Mouse (Mus musculus) right cerebral cortex, adult 18-20 months (tissue): Measurements from ENCODE around the gene Cfap61.

ENCODE experiments used
- DNase-seq: peaks from one replicate; pipeline ENCODE4 v3.0.0; 2022; ENCODE audit warnings: mixed read lengths

Cfap61 gene

GRCm38 (mm10) chr2:146168017-146168803, 233.6 kb downstream of the Cfap61 start:
- peak; percentile 5 for DNase-seq

DNA sequence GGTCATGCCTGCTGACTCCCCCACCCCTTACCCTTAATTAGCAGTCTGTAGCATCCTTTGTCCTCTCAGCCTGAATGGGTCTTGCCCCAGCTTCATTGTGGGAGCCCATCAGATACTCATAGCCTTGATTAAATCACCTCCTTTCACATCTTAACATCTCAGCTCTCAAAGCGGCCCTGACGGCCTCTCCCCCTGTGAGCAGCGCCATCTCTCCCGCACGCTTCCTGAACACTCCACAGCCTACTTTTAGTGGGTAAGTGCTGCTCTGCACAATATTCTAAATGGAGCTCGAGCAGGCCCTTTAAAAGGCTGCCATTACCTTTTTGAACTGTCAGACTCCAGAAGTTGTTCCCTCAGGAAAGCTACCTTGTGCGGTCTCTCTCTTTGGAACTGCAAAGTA, 234.9 kb downstream of the Cfap61 start:
- no peak for DNase-seq

DNA sequence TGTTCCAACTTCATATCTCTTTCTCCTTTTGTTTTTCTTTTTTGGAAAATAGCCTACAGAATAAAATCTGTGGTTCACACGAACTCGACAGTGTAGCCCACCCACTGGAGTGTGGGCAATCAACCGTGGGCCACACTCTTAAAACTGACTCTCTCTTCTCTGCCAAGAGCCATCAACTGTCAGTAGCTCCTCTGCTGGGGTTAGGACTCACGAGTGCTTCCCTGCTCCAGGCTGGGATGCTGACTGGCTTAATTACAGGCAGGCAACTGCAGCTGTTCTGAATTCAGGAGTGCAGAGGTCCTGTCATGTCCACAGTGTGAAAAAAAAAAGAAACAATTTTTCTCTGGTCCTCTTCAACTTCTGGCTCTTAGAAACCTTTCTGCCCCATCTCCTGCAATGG, 237.5 kb downstream of the Cfap61 start:
- DNase-seq: no peak

GRCm38 (mm10) chr2:146174173-146174572, 239.6 kb downstream of the Cfap61 start:
- peak; percentile 19 for DNase-seq

GRCm38 (mm10) chr2:146178718-146179117, 244.1 kb downstream of the Cfap61 start:
- no peak for DNase-seq

DNA sequence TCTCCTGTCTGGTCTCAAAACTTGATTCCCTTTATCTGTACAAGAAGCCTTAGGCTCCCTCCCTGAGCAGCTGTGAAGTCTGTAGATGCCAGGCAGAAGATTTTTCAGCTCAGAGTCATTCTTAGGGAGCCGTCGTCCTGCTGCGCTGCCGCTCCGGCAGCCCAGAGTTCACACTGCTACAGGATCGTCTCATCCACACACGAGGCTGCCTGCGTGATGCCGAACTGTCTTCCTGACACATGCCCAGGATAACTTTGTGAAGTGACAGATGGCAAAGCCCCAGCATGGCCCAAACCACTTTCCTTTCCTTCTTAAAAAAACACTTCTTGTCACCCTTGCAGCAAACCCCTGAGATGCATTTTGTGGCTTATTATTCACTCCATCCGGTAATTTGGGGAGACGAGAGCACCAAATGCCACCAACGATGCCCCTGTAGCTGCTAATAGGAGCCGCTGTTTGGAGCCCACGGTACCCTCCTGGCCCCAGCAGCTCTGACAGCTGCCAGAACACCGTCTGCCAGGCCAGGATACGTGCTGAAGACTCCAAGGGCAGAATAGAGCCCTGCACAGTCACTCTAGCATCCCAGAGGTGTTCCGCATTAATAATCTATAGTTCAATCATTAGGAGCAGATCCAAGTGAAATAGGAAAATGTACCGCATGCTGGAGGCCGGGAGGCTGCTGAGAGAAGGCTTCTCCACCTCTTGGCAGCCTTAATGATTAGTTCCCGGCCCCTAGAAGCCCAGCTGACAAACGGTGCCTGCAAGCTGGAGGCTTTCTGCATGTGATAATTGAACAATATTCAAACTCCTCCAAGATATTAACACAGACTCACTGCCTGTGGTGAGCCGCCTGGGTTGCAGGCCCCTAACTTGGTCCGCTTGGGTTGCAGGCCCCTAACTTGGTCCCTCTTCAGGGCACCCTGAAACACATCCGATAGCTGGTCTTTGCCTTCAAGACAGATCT, 249.5 kb downstream of the Cfap61 start:
- DNase-seq: no peak

DNA sequence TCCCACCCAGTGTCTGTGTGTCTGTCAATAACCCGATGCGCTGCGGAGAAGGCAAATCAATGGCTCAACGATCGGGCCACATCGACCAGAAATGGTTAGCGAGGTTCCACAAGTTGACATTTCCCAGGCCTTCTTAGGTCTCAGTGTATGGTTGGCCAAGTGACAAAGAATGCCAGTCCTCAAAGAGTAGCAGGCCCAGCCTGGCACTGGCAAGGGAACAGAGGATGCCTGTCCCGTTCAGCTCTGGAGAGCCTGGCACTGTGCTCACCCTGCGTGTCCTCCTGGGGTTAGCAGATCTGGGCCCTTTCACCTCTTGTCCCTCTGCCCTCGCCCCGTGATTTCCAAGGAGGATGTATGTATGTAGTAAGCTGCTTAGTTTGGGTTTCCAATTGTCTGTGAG, 261.5 kb downstream of the Cfap61 start:
- DNase-seq: peak; percentile 28

GRCm38 (mm10) chr2:146197947-146198346, 263.4 kb downstream of the Cfap61 start:
- DNase-seq: no peak

- no peak for DNase-seq
Observed at GRCm38 (mm10) chr2:146210968-146211367, 276.4 kb downstream of the Cfap61 start.

GRCm38 (mm10) chr2:146214715-146215114, 280.1 kb downstream of the Cfap61 start:
- DNase-seq: peak; percentile 59

GRCm38 (mm10) chr2:146216111-146217064, 281.8 kb downstream of the Cfap61 start:
- no peak for DNase-seq

DNA sequence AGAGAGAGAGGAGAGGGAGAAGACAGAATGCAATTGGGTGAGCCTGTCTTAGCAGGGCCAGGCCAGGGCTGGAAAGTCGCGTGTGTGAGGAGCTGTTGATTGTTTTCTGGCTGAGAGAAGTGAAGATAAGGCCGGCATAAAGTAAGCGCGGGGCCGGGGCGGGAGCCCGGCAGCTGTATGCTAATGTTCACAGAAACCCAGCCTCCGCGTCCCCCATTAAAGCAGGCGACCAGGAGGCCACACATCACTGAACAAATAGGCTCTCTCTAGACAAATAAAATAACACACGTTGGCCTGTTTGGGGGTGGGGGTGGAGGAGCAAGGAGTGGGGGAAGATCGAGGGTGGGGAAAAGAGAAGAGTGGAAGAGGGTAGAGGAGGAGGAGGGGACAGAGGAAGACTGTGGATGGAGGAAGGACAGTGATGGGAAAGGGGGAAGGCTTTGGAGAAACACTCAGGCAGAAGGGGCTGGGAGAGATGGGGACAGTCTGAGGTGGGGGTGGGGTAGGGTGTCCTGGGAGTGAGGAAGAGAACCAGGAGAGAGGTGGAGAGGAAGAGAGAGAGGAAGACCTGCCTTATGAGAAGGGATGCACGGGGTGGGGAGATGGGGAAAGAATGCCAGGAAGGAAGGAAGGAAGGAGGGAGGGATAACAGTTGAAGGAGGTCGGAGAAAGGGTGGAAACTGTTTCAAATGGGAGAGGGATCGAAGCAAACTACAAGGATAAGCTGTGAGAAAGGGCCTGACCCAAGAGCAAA, 282.8 kb downstream of the Cfap61 start:
- no peak for DNase-seq

DNA sequence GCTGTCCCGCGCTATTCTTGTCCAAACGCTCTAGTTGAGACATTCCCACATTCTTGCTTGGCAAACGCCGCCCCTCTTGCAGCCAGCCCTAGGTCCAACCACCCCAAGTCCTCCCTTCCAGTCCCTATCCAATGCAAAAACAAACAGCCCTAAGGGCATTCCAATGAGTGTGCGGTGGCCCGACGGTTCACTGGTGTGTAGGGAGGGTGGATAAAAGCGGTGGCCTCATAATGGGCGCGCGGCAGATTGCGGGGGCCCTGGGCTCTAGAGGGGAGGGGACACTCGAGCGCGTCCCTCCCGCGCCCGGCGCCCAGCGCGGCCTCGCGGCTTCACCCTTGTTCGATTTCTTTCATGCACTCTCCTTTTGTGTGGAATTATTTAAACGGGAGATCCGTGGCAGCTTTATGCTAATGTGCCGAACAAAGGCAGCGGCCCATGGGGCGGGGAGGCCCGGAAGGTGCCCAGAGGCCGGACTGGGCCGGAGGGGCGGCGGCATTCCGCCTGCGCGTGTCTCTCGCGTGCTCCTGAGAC, 283.6 kb downstream of the Cfap61 start:
- DNase-seq: no peak

DNA sequence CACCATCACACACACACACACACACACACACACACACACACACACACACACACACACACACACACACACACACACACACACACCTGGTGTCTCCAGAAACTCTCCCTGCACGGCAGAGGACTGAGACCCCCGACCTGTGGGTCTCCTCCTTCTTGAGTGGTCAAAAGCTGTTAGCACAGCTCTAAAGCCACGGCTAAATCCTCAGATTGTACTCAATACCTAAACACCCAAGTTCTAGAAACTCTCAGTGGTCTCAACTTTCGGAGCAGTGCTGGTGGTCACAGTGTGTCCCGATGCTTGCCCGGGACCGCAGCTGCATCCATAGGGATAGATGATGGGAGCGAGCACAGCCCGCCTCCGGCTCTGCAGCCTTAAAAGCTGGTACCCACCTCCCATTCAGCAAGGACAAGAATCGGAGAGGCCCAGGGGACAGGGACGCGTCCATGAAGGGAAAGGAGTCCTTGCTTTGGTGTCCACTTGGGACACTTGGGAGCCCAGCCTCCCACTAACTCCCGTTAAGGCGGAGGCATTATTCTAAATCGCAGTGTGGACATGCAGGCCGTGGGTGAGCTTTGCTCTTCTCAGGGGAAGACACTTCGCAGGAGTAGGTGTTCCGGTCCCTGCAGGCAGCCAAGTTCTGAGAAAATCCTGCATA, 284.4 kb downstream of the Cfap61 start:
- peak; percentile 50 for DNase-seq

DNA sequence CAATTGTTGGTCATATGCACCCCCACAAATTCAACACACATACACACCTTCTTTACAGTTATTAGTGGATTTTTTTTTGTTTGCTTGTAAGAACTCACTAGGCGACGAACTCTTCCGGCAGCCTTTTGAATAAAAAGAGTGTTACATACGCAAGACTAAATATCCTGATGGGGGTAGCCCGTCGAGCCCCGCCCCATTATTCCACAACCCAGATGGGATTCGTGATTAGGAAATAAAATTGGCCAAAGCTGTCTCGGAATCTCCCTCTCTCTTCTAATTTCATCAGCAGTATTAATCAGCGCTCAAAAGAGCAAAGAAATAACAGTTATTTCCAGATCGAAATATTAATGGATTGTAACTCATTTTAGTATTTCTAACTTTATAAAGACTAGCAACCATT, 285.2 kb downstream of the Cfap61 start:
- no peak for DNase-seq

GRCm38 (mm10) chr2:146220591-146221075, 286.0 kb downstream of the Cfap61 start:
- DNase-seq: no peak

- peak; percentile 63 for DNase-seq
Observed at GRCm38 (mm10) chr2:146221076-146221928, 286.7 kb downstream of the Cfap61 start, which contains the start of gene Insm1. Insm1 (plus strand) TSS chr2:146221921.

DNA sequence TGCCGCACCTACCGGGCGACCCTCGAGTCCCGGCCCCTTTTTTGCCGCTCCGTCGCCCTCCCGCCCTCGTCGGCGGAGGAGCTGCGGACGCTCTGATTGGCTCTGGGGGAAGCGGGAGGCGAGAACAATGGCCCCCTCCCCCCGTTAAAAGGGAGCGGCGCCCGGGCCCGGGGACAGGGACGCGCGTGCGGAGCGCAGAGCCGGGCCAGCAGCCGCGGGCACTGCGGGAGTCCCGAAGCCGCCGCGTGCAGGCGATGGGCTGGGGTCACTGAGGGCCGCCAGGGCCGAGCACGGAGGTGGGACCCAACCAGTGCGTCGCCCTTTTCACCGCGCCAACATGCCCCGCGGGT, 287.3 kb downstream of the Cfap61 start:
- peak; percentile 68 for DNase-seq

- peak; percentile 53 for DNase-seq
Observed at GRCm38 (mm10) chr2:146222279-146223175, 287.9 kb downstream of the Cfap61 start.
